Mouse (Mus musculus) lung, embryonic 16.5 days (tissue): Measurements from ENCODE around the gene Senp3. TPM values are rescaled to one million over a fixed set of nuclear protein-coding genes. Genes with fewer than 3 reads are reported as not detected.
A peak's percentile ranks its signal among the peaks of the same experiment; 100 is the strongest.

Source experiments
- ATAC-seq: fragments of 200-750 bp; cut with Nextera tagmentation; 2 replicates; pipeline ENCODE4 v1.8.0; 2017; ENCODE audit warnings: low read depth, mild to moderate bottlenecking, moderate library complexity
- H3K27ac ChIP-seq: fragments of 300-500 bp; sonication (generic); 2 replicates; pipeline ENCODE4 v1.5.1; 2014; ENCODE audit warnings: mild to moderate bottlenecking, control low read depth, low read length
- H3K27me3 ChIP-seq: fragments of 300-500 bp; sonication (generic); 2 replicates; pipeline ENCODE4 v1.6.1; 2014; ENCODE audit warnings: low read depth, low read length, mixed read lengths; ENCODE audit not compliant: control insufficient read depth, insufficient read depth
- H3K36me3 ChIP-seq: fragments of 300-500 bp; sonication (generic); 2 replicates; pipeline ENCODE4 v1.6.1; 2014; ENCODE audit warnings: low read length; ENCODE audit not compliant: control insufficient read depth, insufficient read depth
- H3K4me1 ChIP-seq: fragments of 300-500 bp; sonication (generic); replicated peaks from 2 replicates; pipeline ENCODE4 v1.6.1; 2014; ENCODE audit warnings: low read length, mixed read lengths; ENCODE audit not compliant: control insufficient read depth, insufficient read depth
- H3K4me2 ChIP-seq: fragments of 300-500 bp; sonication (generic); 2 replicates; pipeline ENCODE4 v1.6.1; 2014; ENCODE audit warnings: low read depth, low read length, control low read depth
- H3K4me3 ChIP-seq: fragments of 300-500 bp; sonication (generic); 2 replicates; pipeline ENCODE4 v1.5.1; 2014; ENCODE audit warnings: mild to moderate bottlenecking, low read length, control low read depth
- H3K9ac ChIP-seq: fragments of 300-500 bp; sonication (generic); 2 replicates; pipeline ENCODE4 v1.6.1; 2014; ENCODE audit warnings: low read length, control low read depth
- H3K9me3 ChIP-seq: fragments of 300-500 bp; sonication (generic); 2 replicates; pipeline ENCODE4 v1.6.1; 2016; ENCODE audit warnings: low read length; ENCODE audit not compliant: control insufficient read depth
- WGBS: fragments of 180-500 bp; shearing (Covaris S2); extraction: QIAGEN DNeasy Blood & Tissue Kit; methylation state at CpG from one replicate; pipeline ENCODE4 v1.1.7; 2014; 5-methylcytosine and 5-hydroxymethylcytosine counted together
- polyA plus RNA-seq: library from polyadenylated mRNA; unstranded; fragments of >200 nt; fragmentation: Nextera tagmentation; extraction: Ambion mirVana; gene quantifications from 2 replicates; pipeline ENCODE4 v1.2.1, GENCODE M21; 2015

Senp3 gene
- polyA plus RNA-seq, 1 experiment from 2014 or later: 69.3 TPM

GRCm38 (mm10) chr11:69662967-69663671 lies 18.8 kb downstream of the Senp3 start:
- no peaks in the 10 kb centered on the region for H3K27me3 ChIP-seq
- H3K4me3 ChIP-seq: peak overlapping the region; percentile 69
- ATAC-seq: no peak
- H3K9me3 ChIP-seq: no peaks in the 10 kb centered on the region
- peak overlapping the region; percentile 97 for H3K27ac ChIP-seq
- peak overlapping the region; percentile 58 for H3K4me2 ChIP-seq
- H3K9ac ChIP-seq: peak overlapping the region; percentile 76
- 60% methylated on average over 13 of the region's 13 CpGs for WGBS
- peaks cover 13% of the 10 kb centered on the region for H3K4me1 ChIP-seq
- peaks cover 33% of the 10 kb centered on the region for H3K36me3 ChIP-seq

GRCm38 (mm10) chr11:69662213-69662966 lies 19.5 kb downstream of the Senp3 start, which contains the start of gene Mpdu1:
Gene Mpdu1, minus strand, starts transcription at chr11:69662642.
- Histone ChIP-seq H3K9ac (peak within 1 kb of the TSS; percentile 76), H3K4me3 (peak within 1 kb of the TSS; percentile 69), H3K4me2 (peak within 1 kb of the TSS; percentile 58), H3K4me1 (peaks cover 13% of the 10 kb centered on the region), H3K27me3 (no peaks in the 10 kb centered on the region), H3K9me3 (no peaks in the 10 kb centered on the region), H3K27ac (peak within 1 kb of the TSS; percentile 97), H3K36me3 (peaks cover 26% of the 10 kb centered on the region)
- ATAC-seq: peak; percentile 97
- WGBS: under 1% methylated on average over 48 of the region's 48 CpGs

GRCm38 (mm10) chr11:69661221-69661881 lies 20.5 kb downstream of the Senp3 start:
- peaks cover 25% of the 10 kb centered on the region for H3K36me3 ChIP-seq
- peak overlapping the region; percentile 58 for H3K4me2 ChIP-seq
- H3K4me1 ChIP-seq: peaks cover 13% of the 10 kb centered on the region
- ATAC-seq: no peak
- peak overlapping the region; percentile 69 for H3K4me3 ChIP-seq
- H3K9me3 ChIP-seq: no peaks in the 10 kb centered on the region
- no peaks in the 10 kb centered on the region for H3K27me3 ChIP-seq
- peak overlapping the region; percentile 97 for H3K27ac ChIP-seq
- H3K9ac ChIP-seq: peak overlapping the region; percentile 76
- 60% methylated on average over 3 of the region's 3 CpGs for WGBS

GRCm38 (mm10) chr11:69657462-69657881 lies 24.4 kb downstream of the Senp3 start:
- no peak for ATAC-seq
- WGBS: 80% methylated on average over 15 of the region's 15 CpGs
- Histone ChIP-seq H3K4me2 (no peak overlapping the region), H3K27me3 (no peaks in the 10 kb centered on the region), H3K9me3 (no peaks in the 10 kb centered on the region), H3K4me1 (peaks cover 19% of the 10 kb centered on the region), H3K27ac (no peak overlapping the region), H3K4me3 (no peak overlapping the region), H3K9ac (no peak overlapping the region), H3K36me3 (peaks cover 21% of the 10 kb centered on the region)

GRCm38 (mm10) chr11:69656617-69657461 lies 25.0 kb downstream of the Senp3 start:
- H3K9ac ChIP-seq: no peak overlapping the region
- WGBS: 73% methylated on average over 10 of the region's 10 CpGs
- H3K4me2 ChIP-seq: no peak overlapping the region

GRCm38 (mm10) chr11:69656065-69656455 lies 25.8 kb downstream of the Senp3 start:
- Histone ChIP-seq H3K27ac (no peak overlapping the region), H3K4me3 (no peak overlapping the region), H3K9me3 (no peaks in the 10 kb centered on the region), H3K9ac (no peak overlapping the region), H3K4me2 (no peak overlapping the region), H3K4me1 (peaks cover 12% of the 10 kb centered on the region), H3K27me3 (no peaks in the 10 kb centered on the region), H3K36me3 (peaks cover 32% of the 10 kb centered on the region)
- no peak; the same call in 1 of the 2 replicates for ATAC-seq
- WGBS: 64% methylated on average over 5 of the region's 5 CpGs

More at GRCm38 (mm10) chr11:69656617-69657461, 25.0 kb downstream of the Senp3 start:
- ATAC-seq: no peak
- H3K4me3 ChIP-seq: no peak overlapping the region
- H3K27me3 ChIP-seq: no peaks in the 10 kb centered on the region
- H3K4me1 ChIP-seq: peaks cover 19% of the 10 kb centered on the region
- H3K27ac ChIP-seq: no peak overlapping the region
- no peaks in the 10 kb centered on the region for H3K9me3 ChIP-seq
- peaks cover 24% of the 10 kb centered on the region for H3K36me3 ChIP-seq

GRCm38 (mm10) chr11:69655264-69656064 lies 26.4 kb downstream of the Senp3 start, which contains the start of gene Sox15:
Gene Sox15, plus strand, starts transcription at chr11:69655314.
- Histone ChIP-seq H3K4me3 (no peak within 1 kb of the TSS), H3K36me3 (peaks cover 37% of the 10 kb centered on the region), H3K9me3 (no peaks in the 10 kb centered on the region), H3K27me3 (no peaks in the 10 kb centered on the region), H3K9ac (no peak within 1 kb of the TSS; the same call in 1 of the 2 replicates), H3K4me2 (no peak within 1 kb of the TSS), H3K4me1 (peaks cover 12% of the 10 kb centered on the region), H3K27ac (peak within 1 kb of the TSS; percentile 68)
- peak; percentile 73 for ATAC-seq
- WGBS: 19% methylated on average over 34 of the region's 34 CpGs

GRCm38 (mm10) chr11:69654760-69655159 lies 27.1 kb downstream of the Senp3 start:
- Histone ChIP-seq H3K9me3 (no peaks in the 10 kb centered on the region), H3K27me3 (no peaks in the 10 kb centered on the region), H3K27ac (peak overlapping the region; percentile 68), H3K4me2 (no peak overlapping the region), H3K9ac (no peak overlapping the region; the same call in 1 of the 2 replicates), H3K4me1 (peaks cover 12% of the 10 kb centered on the region), H3K4me3 (no peak overlapping the region), H3K36me3 (peaks cover 42% of the 10 kb centered on the region)
- ATAC-seq: peak; percentile 53
- WGBS: 36% methylated on average over 9 of the region's 9 CpGs
